Mouse (Mus musculus) gastrocnemius, postnatal 36 days (tissue): ENCODE measurements around the gene Msln. TPM values are rescaled to one million over a fixed set of nuclear protein-coding genes. Genes with fewer than 3 reads are reported as not detected.

Experiments
- DNase-seq, 2 experiments: peaks; one replicate each; pipeline ENCODE4 v3.0.0; 2022
- intact Hi-C: fragments of 180-260 bp; cut with DNase I; formaldehyde crosslinking; loops from one replicate; pipeline ENCODE4 v1.15.1; 2025
- microRNA-seq, 2 experiments: library from miRNA; unstranded; fragments of <30 nt; microRNA quantifications; one replicate each; pipeline ENCODE4 v1.2.0; 2021
- total RNA-seq, 2 experiments: library from RNA; stranded (reverse); gene quantifications; 2 replicates each; pipeline ENCODE4 v1.2.3; 2021

Gene Msln
- total RNA-seq, 2 experiments from 2014 or later, result 0.44 TPM; not detected in 1

DNA sequence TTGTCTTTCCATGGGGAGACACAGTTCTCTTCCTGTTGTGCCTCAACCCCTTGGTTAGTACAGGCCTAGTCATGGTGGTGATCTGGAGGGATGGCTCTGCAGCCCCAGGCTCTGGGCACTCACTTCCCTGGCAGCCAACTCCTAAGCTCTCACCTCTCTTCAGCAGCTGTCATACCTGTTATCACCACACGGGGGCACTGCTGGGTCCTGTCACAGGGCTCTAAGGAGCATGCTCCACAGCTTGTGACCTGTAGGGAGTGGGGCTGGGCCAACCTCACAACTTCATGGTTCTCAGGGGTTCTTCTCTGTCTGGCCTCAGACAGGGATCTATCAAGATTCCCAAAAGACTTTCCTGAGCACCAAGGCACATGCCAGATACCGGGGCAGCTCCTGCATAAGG is 22.1 kb downstream of the Msln start:
- peak; percentile 69 to 75 for DNase-seq
- intact Hi-C loops, result loop anchor here (5.0 kb wide), 1 partner anchor 70 kb away; no protein-coding TSS in a partner anchor

- DNase-seq, result no peak
- intact Hi-C loops, result no loop called here
Observed at GRCm38 (mm10) chr17:25728009-25728270, 26.2 kb downstream of the Msln start.

- peak; percentile 99 for DNase-seq
- intact Hi-C loops, result no loop called here
Observed at GRCm38 (mm10) chr17:25727265-25728008, 26.7 kb downstream of the Msln start, which contains the start of the genes Chtf18 and Rpusd1. Chtf18 (minus strand) TSS chr17:25727419. Rpusd1 (plus strand) TSS chr17:25727670.

GRCm38 (mm10) chr17:25725264-25725663 is 28.9 kb downstream of the Msln start:
- intact Hi-C loops, result no loop called here
- no peak for DNase-seq

DNA sequence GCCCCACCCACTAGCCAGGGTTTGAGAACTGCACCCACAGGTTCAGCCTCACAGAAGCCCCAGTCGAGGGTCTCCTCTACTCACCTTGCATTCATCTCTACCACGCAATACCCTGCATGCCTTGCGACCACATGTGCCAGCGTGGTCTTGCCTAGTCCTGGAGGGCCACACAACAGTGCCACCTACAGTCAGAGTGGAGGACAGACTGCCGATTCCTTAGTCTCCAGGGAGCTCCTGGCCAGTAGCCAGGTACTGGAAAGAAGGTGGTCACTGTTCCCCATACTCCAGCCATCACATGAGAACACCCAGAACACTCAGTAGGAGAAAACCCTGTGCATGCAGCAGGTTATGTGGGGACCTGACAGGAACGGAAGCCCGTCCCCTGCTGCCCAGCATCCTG is 30.3 kb downstream of the Msln start:
- no peak for DNase-seq
- intact Hi-C loops, result no loop called here

GRCm38 (mm10) chr17:25723470-25723869 is 30.7 kb downstream of the Msln start:
- intact Hi-C loops, result no loop called here
- DNase-seq, result no peak

DNA sequence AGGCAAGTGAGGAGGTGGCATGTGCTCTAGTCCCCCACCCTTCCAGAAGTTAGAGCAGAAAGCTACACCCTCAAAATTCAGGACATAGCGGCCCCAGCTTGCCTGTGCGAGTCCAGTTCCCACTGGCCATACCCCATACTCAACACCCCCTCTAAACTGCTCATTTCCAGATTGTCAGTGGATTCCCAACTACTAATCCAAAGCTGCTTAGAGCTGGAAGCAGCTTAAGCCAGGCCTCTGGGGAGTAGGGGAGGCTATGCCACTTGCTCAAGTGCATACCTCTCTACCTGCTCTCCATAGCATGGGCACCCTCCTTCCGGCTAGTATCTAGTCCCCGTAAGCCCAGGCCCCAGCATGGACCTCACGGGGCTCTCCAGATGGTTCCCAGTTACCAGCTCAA is 32.7 kb downstream of the Msln start:
- intact Hi-C loops, result no loop called here

GRCm38 (mm10) chr17:25717691-25718090 is 36.5 kb downstream of the Msln start:
- DNase-seq, result no peak
- intact Hi-C loops, result no loop called here

More for the DNA sequence above, 32.7 kb downstream of the Msln start:
- DNase-seq, result no peak

DNA sequence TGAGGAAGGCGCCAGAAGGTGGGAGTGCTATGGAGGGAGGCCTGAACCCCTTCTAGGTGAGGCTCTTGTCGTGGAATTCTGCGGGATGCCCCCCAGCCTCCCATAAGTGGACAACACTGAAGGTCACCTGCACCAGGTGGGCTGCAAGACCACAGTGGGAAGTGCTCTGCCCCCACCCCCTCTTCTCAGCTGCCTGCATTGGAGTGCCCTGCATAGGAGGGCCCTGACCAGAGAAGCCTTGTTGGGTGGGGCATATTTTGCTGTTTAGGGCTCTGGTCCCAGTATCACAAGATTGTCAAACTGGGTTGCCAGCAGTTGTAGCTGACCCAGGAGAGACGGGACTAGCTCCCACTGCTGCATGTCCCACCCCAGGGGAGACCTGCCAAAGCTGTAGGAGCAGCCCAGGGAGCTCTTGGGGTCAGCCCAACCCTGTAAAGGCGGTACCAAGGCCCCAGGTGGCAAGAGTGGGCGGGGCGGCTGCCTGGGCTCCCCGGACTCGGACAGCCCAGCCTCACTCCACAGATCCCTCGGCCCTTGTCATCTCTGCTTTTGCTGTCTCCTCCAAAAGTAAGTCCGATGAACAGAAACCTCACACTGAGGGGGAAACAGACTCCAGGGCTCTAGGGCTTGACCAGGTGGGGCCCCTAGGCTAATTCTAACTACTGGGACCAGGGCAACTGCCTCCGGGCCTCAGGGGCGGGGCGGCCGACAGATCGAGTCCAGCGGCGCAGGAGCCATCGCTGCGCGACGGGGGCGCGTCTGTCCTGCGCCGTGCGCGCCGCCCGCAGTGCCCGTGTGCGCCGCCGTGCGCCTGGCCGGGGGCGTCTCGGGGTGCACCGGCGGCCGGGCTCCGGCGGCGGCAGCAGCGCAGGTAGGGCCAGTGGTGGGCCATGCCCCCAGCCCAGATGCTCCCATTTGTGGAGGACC is 37.2 kb downstream of the Msln start, which contains the start of gene Gng13:
Gene Gng13 (plus strand): TSS at position 461 of the 927 bp plus-strand sequence.
- intact Hi-C loops, result no loop called here
- DNase-seq, result no peak

DNA sequence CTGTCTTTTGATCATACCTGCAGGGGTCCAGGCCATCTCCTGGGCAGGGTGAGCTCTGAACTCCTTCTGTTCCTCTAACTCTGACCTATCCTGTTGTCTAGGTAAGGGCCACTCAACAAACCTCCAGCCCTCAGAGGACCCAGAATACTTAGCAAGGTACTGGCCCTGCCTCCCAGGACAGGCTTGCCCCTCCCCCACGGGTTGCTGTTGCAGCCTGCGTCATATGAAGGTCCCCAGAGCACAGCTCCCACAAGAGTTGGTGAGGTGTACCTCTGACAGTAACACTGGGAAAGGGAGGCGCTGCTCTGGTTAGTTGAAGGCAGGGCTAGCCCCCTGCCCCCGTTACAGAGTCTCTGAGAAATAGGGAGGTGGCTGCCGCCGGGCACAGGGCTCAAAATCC is 38.0 kb downstream of the Msln start:
- intact Hi-C loops, result no loop called here
- DNase-seq, result no peak

DNA sequence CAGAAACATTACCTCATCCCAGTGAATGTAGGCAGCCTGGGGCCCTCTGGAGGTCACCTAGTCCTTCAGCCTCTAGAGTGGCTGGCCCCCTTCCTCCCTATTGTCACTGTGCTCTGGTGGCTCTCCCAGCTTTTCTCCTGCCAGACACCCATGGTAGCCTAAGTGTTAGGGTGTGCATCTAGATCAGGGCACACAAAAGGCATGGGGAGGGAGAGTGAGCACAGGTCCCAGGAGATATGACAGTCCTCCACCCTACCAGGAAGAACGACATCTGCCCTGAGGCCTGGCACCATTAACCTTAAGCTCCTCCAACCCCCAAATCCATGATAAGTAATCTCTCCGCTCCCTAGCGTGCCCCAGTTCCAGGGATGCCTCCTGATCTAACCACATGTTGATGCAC is 38.6 kb downstream of the Msln start:
- DNase-seq, result no peak
- intact Hi-C loops, result no loop called here

GRCm38 (mm10) chr17:25711136-25711535 is 43.0 kb downstream of the Msln start:
- intact Hi-C loops, result no loop called here
- DNase-seq, result no peak

- DNase-seq, result no peak
- intact Hi-C loops, result no loop called here
Observed at GRCm38 (mm10) chr17:25709994-25710393, 44.2 kb downstream of the Msln start.

DNA sequence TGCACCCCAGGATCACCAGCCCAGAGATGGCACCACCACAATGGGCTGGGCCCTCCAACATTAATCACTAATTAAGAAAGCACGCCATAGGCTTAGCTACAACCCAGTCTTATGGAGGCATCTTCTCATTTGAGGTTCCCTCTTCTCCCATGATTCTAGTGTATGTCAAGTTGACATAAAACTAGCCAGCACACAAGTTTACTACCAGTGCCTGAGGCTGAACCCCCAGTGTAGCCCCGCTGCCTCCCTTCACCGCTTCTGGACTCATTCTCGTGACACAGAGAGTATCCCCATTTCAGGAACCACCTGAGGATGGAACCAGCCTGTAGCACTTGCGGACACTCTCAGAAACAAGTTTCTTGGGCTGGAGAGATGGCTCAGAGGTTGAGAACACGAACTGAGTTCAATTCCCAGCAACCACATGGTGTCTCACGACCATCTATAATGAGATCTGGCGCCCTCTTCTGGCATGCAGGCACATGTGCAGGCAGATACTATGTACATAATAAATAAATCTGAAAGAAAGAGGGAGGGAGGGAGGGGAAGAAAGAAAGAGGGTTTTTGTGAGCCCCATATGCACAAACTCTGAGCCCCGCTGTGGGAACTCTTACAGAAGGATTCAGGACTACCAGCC is 53.2 kb downstream of the Msln start:
- intact Hi-C loops, result no loop called here
- no peak for DNase-seq

Small RNA genes within 50 kb of the gene (microRNA-seq; reads per million reads assigned to microRNA genes)
- gene Gm25083 (0 reads per million in 2 experiments), gene Mir6966 (0 reads per million in 2 experiments)

Other genes starting within 250 kb of the Msln start
- 1 to 10 TPM; 1.9 to 2.0 TPM for gene Sox8, start 183.7 kb downstream of the Msln start, total RNA-seq
- 10 to 100 TPM; 13.1 to 13.9 TPM for gene Lmf1, start 175.3 kb downstream of the Msln start, total RNA-seq
- gene Gng13, start 37.2 kb downstream of the Msln start, total RNA-seq, result not detected
- under 1 TPM; 0.41 to 0.49 TPM for gene Chtf18, start 27.0 kb downstream of the Msln start, total RNA-seq
- gene Rpusd1, start 26.7 kb downstream of the Msln start, total RNA-seq, result 1 to 10 TPM; 2.5 to 3.1 TPM
- gene Mslnl, start 18.3 kb downstream of the Msln start, total RNA-seq, result not detected
- gene Narfl, start 19.4 kb upstream of the Msln start, total RNA-seq, result 10 to 100 TPM; 26.0 to 30.5 TPM
- gene Haghl, start 31.3 kb upstream of the Msln start, total RNA-seq, result 10 to 100 TPM in 1 of 2 experiments, 1 to 10 TPM in 1; 8.7 to 10.1 TPM
- not detected for gene Ccdc78, start 32.2 kb upstream of the Msln start, total RNA-seq
- 10 to 100 TPM; 34.8 to 38.9 TPM for gene Fam173a, start 38.5 kb upstream of the Msln start, total RNA-seq
- not detected for gene AC134908.4, start 41.3 kb upstream of the Msln start, total RNA-seq
- gene Metrn, start 42.8 kb upstream of the Msln start, total RNA-seq, result 10 to 100 TPM; 48.4 to 50.8 TPM
- 1 to 10 TPM; 1.2 to 1.5 TPM for gene Fbxl16, start 54.7 kb upstream of the Msln start, total RNA-seq
- 1 to 10 TPM; 8.9 to 9.3 TPM for gene Wdr24, start 69.2 kb upstream of the Msln start, total RNA-seq
- 10 to 100 TPM; 13.4 to 13.6 TPM for gene Jmjd8, start 74.5 kb upstream of the Msln start, total RNA-seq
- gene Stub1, start 79.0 kb upstream of the Msln start, total RNA-seq, result 10 to 100 TPM; 85.4 to 86.0 TPM
- 10 to 100 TPM; 23.2 to 27.7 TPM for gene Rhbdl1, start 82.9 kb upstream of the Msln start, total RNA-seq
- 10 to 100 TPM; 18.6 to 19.2 TPM for gene Gm20683, start 87.4 kb upstream of the Msln start, total RNA-seq
- gene Rhot2, start 90.5 kb upstream of the Msln start, total RNA-seq, result 10 to 100 TPM; 63.4 to 68.4 TPM
- gene Wdr90, start 107.1 kb upstream of the Msln start, total RNA-seq, result 1 to 10 TPM in 1 of 2 experiments, under 1 TPM in 1; 0.39 to 1.6 TPM
- gene Mcrip2, start 114.4 kb upstream of the Msln start, total RNA-seq, result 100 to 1,000 TPM in 1 of 2 experiments, 10 to 100 TPM in 1; 87.2 to 102 TPM
- gene Mettl26, start 120.7 kb upstream of the Msln start, total RNA-seq, result 10 to 100 TPM; 28.9 to 32.2 TPM
- gene Wfikkn1, start 126.5 kb upstream of the Msln start, total RNA-seq, result under 1 TPM; 0.59 to 0.69 TPM
- 10 to 100 TPM in 1 of 2 experiments, 1 to 10 TPM in 1; 8.5 to 10.8 TPM for gene Rab40c, start 165.3 kb upstream of the Msln start, total RNA-seq
- gene Pigq, start 190.6 kb upstream of the Msln start, total RNA-seq, result 10 to 100 TPM; 24.1 to 27.4 TPM
- not detected for gene Nhlrc4, start 190.6 kb upstream of the Msln start, total RNA-seq
- not detected for gene A930017K11Rik, start 198.2 kb upstream of the Msln start, total RNA-seq
- gene Capn15, start 231.4 kb upstream of the Msln start, total RNA-seq, result 1 to 10 TPM; 5.4 to 6.5 TPM